ENCODE assay signal across 8 mouse cellular contexts in genomic region chr13:95534131-95534561, GRCm38 (mm10). TPM values are rescaled to one million over a fixed set of nuclear protein-coding genes. Genes with fewer than 3 reads are reported as not detected.
DNase-seq lines count a peak whose midpoint lies in the region; ATAC-seq and TF ChIP-seq lines count a peak whose summit lies in the region.
"Had no signal": no experiment of that assay in that cellular context is flagged by ENCODE, and none has a peak within 500 bp of the region (broad histone marks: within the 10 kb centered on the region; RNA-seq: fewer than 3 reads in every experiment).

No protein-coding gene starts in this region.

- TF ChIP-seq CTCF in kidney, adult 2 months (conservative IDR thresholded peaks at IDR 0.05; ENCODE audit: insufficient read depth, insufficient read length, low read depth, low read length): no peak

- no peaks in the 10 kb centered on the region for H3K9me3 ChIP-seq in forebrain, embryonic 10.5 days
- no peaks in the 10 kb centered on the region for H3K9me3 ChIP-seq in midbrain, embryonic 14.5 days (ENCODE audit: control insufficient read depth, low read length)

- H3K4me1 ChIP-seq in brown adipose tissue, adult 24 weeks (ENCODE audit: control insufficient read depth, insufficient read depth, insufficient read length, low read length): no peaks in the 10 kb centered on the region
- peaks cover 53% of the 10 kb centered on the region for H3K4me1 ChIP-seq in forebrain, embryonic 10.5 days
- peaks cover 5% of the 10 kb centered on the region; the same call in 1 of the 2 replicates for H3K4me1 ChIP-seq in kidney, adult 2 months (ENCODE audit: control insufficient read depth, insufficient read depth, low read length)
- H3K4me1 ChIP-seq in midbrain, embryonic 14.5 days (ENCODE audit: control insufficient read depth, insufficient read depth, low read length): peaks cover 17% of the 10 kb centered on the region

- H3K36me3 ChIP-seq in forebrain, embryonic 10.5 days (replicated peaks): no peaks in the 10 kb centered on the region
- H3K36me3 ChIP-seq in kidney, adult 2 months (ENCODE audit: control insufficient read depth, insufficient read depth, low read length): no peaks in the 10 kb centered on the region
- H3K36me3 ChIP-seq in midbrain, embryonic 14.5 days (ENCODE audit: control insufficient read depth, insufficient read depth, low read length): no peaks in the 10 kb centered on the region

- ATAC-seq in midbrain, embryonic 14.5 days (ENCODE audit: low FRiP score, low TSS enrichment): peak; percentile 59
- no peak for ATAC-seq in erythroblast, adult 5-6 weeks (replicated peaks; ENCODE audit: low FRiP score, poor library complexity, severe bottlenecking)

- DNase-seq in forebrain, embryonic 10.5 days (ENCODE audit: extremely low spot score, low spot score): peak; percentile 42
- DNase-seq in kidney, adult 2 months: peak; percentile 48
- DNase-seq in midbrain, embryonic 14.5 days: peak; percentile 73
- no peak for DNase-seq in spleen, adult 12 weeks (ENCODE audit: low spot score)
- DNase-seq in adrenal gland, postnatal 36 days: no peak

- 3% methylated on average over 5 of the region's 5 CpGs for WGBS in forebrain, embryonic 10.5 days
- 4% methylated on average over 5 of the region's 5 CpGs for WGBS in kidney, adult 2 months
- 2% methylated on average over 5 of the region's 5 CpGs for whole genome bisulfite sequencing in midbrain, embryonic 14.5 days

- no peak overlapping the region for H3K9ac ChIP-seq in midbrain, embryonic 14.5 days (replicated peaks; ENCODE audit: low read length)

- H3K27me3 ChIP-seq in forebrain, embryonic 10.5 days (ENCODE audit: poor library complexity, severe bottlenecking): peaks cover 45% of the 10 kb centered on the region
- H3K27me3 ChIP-seq in kidney, adult 2 months (replicated peaks; ENCODE audit: control insufficient read depth, insufficient read depth, low read length): no peaks in the 10 kb centered on the region
- no peaks in the 10 kb centered on the region for H3K27me3 ChIP-seq in midbrain, embryonic 14.5 days (ENCODE audit: control insufficient read depth, insufficient read depth, low read length)

- H3K4me3 ChIP-seq in brown adipose tissue, adult 24 weeks (ENCODE audit: insufficient read depth, low read depth, low read length): 0 out of 2 replicates have a peak overlapping the region, but pooled peaks have one; percentile 5
- peak overlapping the region; percentile 25; the same call in 1 of the 2 replicates for H3K4me3 ChIP-seq in forebrain, embryonic 10.5 days
- H3K4me3 ChIP-seq in kidney, adult 2 months (ENCODE audit: insufficient read depth, low read depth, low read length): no peak overlapping the region; the same call in 1 of the 2 replicates
- no peak overlapping the region for H3K4me3 ChIP-seq in midbrain, embryonic 14.5 days (replicated peaks; ENCODE audit: low read depth, low read length)
- H3K4me3 ChIP-seq: erythroblast, embryonic 14.5 days had no signal

- no peak for TF ChIP-seq POLR2A in kidney, adult 2 months (IDR thresholded peaks at IDR 0.05; ENCODE audit: low read depth, low read length)

- peak overlapping the region; percentile 36 for H3K4me2 ChIP-seq in midbrain, embryonic 14.5 days (ENCODE audit: low read length)

- no peak overlapping the region for H3K27ac ChIP-seq in brown adipose tissue, adult 24 weeks (replicated peaks; ENCODE audit: low read depth, low read length)
- peak overlapping the region; percentile 77 for H3K27ac ChIP-seq in forebrain, embryonic 10.5 days
- no peak overlapping the region for H3K27ac ChIP-seq in kidney, adult 2 months (ENCODE audit: insufficient read depth, low read depth, low read length)
- H3K27ac ChIP-seq in midbrain, embryonic 14.5 days (replicated peaks; ENCODE audit: low read depth, low read length): no peak overlapping the region

RNA-seq across cellular contexts. Expression of gene F2rl1, which starts 9.1 kb away (rescaled TPM):
- not detected in 2 replicates for polyA plus RNA-seq in brown adipose tissue, adult 24 weeks (2012; ENCODE audit: insufficient read depth, insufficient read length, missing spikeins)
- 0.16 TPM in 1 of 2 replicates, not detected in the other for polyA plus RNA-seq in forebrain, embryonic 10.5 days (2016; fragmentation: Nextera tagmentation; extraction: Ambion mirVana)
- 27.2 and 29.9 TPM in 2 replicates for polyA plus RNA-seq in kidney, adult 2 months (2012; rRNA removed)
- 0.08 and 0.12 TPM in 2 replicates for polyA plus RNA-seq in midbrain, embryonic 14.5 days (2014; fragmentation: Nextera tagmentation; extraction: Ambion mirVana)
- under 1 TPM; 0.10 to 0.20 TPM for total RNA-seq in adrenal gland, postnatal 36 days (2021)
- total RNA-seq in erythroblast, adult 5-6 weeks (2015; ENCODE audit: low replicate concordance): not detected in 2 replicates
- total RNA-seq in erythroblast, adult 5-6 weeks (2017; ENCODE audit: low replicate concordance): 0.42 TPM in 1 of 2 replicates, not detected in the other
- polyA plus RNA-seq: erythroblast, embryonic 14.5 days had no signal

RNA-seq across cellular contexts. Expression of gene S100z, which starts 55.6 kb away (rescaled TPM):
- polyA plus RNA-seq in brown adipose tissue, adult 24 weeks (2012; ENCODE audit: insufficient read depth, insufficient read length, missing spikeins): not detected in 2 replicates
- not detected in 2 replicates for polyA plus RNA-seq in forebrain, embryonic 10.5 days (2016; fragmentation: Nextera tagmentation; extraction: Ambion mirVana)
- polyA plus RNA-seq in kidney, adult 2 months (2012; rRNA removed): 0.80 TPM in 1 of 2 replicates, not detected in the other
- not detected in 2 replicates for polyA plus RNA-seq in midbrain, embryonic 14.5 days (2014; fragmentation: Nextera tagmentation; extraction: Ambion mirVana)
- total RNA-seq in adrenal gland, postnatal 36 days (2021): not detected
- not detected in 2 replicates for total RNA-seq in erythroblast, adult 5-6 weeks (2015; ENCODE audit: low replicate concordance)
- not detected in 2 replicates for total RNA-seq in erythroblast, adult 5-6 weeks (2017; ENCODE audit: low replicate concordance)
- polyA plus RNA-seq: erythroblast, embryonic 14.5 days had no signal

Comparison
In these comparisons a context has a peak if more than half of its experiments do, and no peak if none do; other contexts are left out.
1. H3K4me3 ChIP-seq: peak in brown adipose tissue, adult 24 weeks (single experiment) and forebrain, embryonic 10.5 days (single experiment); none in kidney, adult 2 months (single experiment) and midbrain, embryonic 14.5 days (single experiment).
2. DNase-seq: peak in forebrain, embryonic 10.5 days (single experiment), kidney, adult 2 months (single experiment) and midbrain, embryonic 14.5 days (single experiment); none in spleen, adult 12 weeks (single experiment) and adrenal gland, postnatal 36 days (0 of 2).
3. RNA of gene F2rl1, which starts 9.1 kb away (polyA plus RNA-seq): 27.2 to 29.9 TPM in kidney, adult 2 months; not detected in brown adipose tissue, adult 24 weeks, 0.16 TPM in forebrain, embryonic 10.5 days and 0.08 to 0.12 TPM in midbrain, embryonic 14.5 days; every median in the first group is over 10 times any median in the second.